Mouse (Mus musculus): ENCODE measurements around the gene Rara. TPM values are rescaled to one million over a fixed set of nuclear protein-coding genes. Genes with fewer than 3 reads are reported as not detected.

Rara gene
- polyA plus RNA-seq, 1 experiment = 20.1 TPM

DNA sequence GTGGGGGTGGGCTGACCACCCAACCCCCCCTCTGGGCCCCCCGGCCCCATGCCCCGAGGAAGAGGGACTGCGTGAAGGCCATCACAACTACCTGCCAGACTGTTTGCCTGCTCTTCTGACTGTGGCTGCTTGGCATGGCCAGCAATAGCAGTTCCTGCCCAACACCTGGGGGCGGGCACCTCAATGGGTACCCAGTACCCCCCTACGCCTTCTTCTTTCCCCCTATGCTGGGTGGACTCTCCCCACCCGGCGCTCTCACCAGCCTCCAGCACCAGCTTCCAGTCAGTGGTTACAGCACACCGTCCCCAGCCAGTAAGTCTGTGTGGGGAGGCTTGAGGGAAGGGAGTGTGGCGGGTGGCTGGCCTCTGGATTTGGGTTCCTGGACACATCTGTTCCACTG lies 22.9 kb downstream of the Rara start:
- TF ChIP-seq CTCF (IDR thresholded peaks at IDR 0.05; ENCODE audit: control insufficient read depth, insufficient read depth, insufficient replicate concordance, low read depth, low read length) (no peak), POLR2A (IDR thresholded peaks at IDR 0.05; ENCODE audit: control insufficient read depth, low read depth, low read length) (no peak)
- peaks cover 38% of the 10 kb centered on the region for H3K4me1 ChIP-seq (ENCODE audit: control insufficient read depth, insufficient read depth, low read length)
- H3K27ac ChIP-seq (ENCODE audit: control insufficient read depth, insufficient read depth, low read depth, low read length) = no peak overlapping the region
- H3K36me3 ChIP-seq (ENCODE audit: control insufficient read depth, insufficient read depth, low read length) = no peaks in the 10 kb centered on the region
- H3K4me3 ChIP-seq (ENCODE audit: control insufficient read depth, low read depth, low read length) = no peak overlapping the region
- no peaks in the 10 kb centered on the region for H3K27me3 ChIP-seq (ENCODE audit: control insufficient read depth, insufficient read depth, low read length)

DNA sequence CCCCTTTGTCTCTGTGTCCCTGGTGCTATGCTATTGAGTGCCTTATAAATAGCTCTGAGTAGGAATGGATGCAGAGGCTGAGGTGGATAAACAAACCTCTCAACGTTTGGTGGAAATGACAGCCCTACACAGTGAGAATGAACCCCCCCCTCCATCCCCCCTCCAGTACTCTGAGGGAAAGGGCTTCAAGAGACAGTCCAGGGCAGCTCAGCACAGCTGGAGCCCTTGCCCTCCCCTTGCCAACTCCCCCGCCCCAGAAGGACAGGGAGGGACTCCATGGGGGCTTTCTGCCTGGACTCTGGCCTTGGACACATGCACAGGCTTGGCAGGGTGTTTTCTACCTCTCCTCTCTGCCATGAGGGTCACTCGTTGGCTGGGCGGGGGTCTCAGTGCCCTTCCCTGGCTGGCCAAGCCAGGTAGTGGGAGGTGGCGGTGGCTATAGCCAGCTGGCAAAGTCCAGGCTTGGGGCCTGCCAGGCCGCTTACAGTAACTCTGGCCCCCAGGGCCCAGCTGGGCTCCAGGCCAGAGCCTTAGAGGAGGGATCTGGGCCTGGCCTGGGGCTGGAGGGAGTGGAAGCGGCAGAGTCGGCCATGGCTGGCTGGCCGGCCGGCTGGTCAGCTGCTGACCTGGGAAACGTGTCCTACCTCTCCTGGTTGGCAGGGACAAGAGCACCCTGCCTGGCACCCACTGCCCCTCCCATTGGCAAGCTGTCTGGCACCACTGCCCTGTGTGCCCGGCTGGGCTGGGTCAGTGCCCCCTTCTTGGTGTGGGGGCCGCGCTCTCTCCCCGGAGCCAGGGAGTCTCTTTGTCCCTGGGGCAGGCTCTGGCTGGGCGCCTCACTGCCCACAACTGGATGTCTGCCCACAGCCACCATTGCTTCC lies 23.6 kb downstream of the Rara start:
- TF ChIP-seq CTCF (IDR thresholded peaks at IDR 0.05; ENCODE audit: control insufficient read depth, insufficient read depth, insufficient replicate concordance, low read depth, low read length) = no peak
- TF ChIP-seq POLR2A (IDR thresholded peaks at IDR 0.05; ENCODE audit: control insufficient read depth, low read depth, low read length) = no peak
- no peaks in the 10 kb centered on the region for H3K36me3 ChIP-seq (ENCODE audit: control insufficient read depth, insufficient read depth, low read length)
- peak overlapping the region; percentile 69 for H3K27ac ChIP-seq (ENCODE audit: control insufficient read depth, insufficient read depth, low read depth, low read length)
- peaks cover 37% of the 10 kb centered on the region for H3K4me1 ChIP-seq (ENCODE audit: control insufficient read depth, insufficient read depth, low read length)
- H3K27me3 ChIP-seq (ENCODE audit: control insufficient read depth, insufficient read depth, low read length) = no peaks in the 10 kb centered on the region
- no peak overlapping the region for H3K4me3 ChIP-seq (ENCODE audit: control insufficient read depth, low read depth, low read length)

DNA sequence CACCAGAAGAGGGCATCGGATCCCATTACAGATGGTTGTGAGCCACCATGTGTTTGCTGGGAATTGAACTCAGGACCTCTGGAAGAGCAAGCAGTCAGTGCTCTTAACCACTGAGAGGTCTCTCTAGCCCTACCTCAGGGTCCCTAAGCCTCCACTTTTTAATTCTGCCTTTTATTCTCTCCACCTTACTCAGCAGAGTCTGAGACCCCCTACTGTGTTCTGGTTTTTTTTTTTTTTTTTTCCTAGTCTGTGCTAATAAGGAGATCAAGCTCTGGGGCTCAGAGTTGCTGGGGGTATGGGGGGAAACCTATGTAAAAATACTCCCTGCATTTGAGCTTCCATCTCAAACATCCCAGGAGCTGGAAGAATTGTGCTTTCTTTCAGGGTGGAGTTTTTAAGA lies 24.5 kb downstream of the Rara start:
- peaks cover 37% of the 10 kb centered on the region for H3K4me1 ChIP-seq (ENCODE audit: control insufficient read depth, insufficient read depth, low read length)
- H3K27me3 ChIP-seq (ENCODE audit: control insufficient read depth, insufficient read depth, low read length) = no peaks in the 10 kb centered on the region
- H3K27ac ChIP-seq (ENCODE audit: control insufficient read depth, insufficient read depth, low read depth, low read length) = no peak overlapping the region
- H3K36me3 ChIP-seq (ENCODE audit: control insufficient read depth, insufficient read depth, low read length) = no peaks in the 10 kb centered on the region
- H3K4me3 ChIP-seq (ENCODE audit: control insufficient read depth, low read depth, low read length) = no peak overlapping the region
- TF ChIP-seq POLR2A (IDR thresholded peaks at IDR 0.05; ENCODE audit: control insufficient read depth, low read depth, low read length) (no peak), CTCF (IDR thresholded peaks at IDR 0.05; ENCODE audit: control insufficient read depth, insufficient read depth, insufficient replicate concordance, low read depth, low read length) (no peak)

DNA sequence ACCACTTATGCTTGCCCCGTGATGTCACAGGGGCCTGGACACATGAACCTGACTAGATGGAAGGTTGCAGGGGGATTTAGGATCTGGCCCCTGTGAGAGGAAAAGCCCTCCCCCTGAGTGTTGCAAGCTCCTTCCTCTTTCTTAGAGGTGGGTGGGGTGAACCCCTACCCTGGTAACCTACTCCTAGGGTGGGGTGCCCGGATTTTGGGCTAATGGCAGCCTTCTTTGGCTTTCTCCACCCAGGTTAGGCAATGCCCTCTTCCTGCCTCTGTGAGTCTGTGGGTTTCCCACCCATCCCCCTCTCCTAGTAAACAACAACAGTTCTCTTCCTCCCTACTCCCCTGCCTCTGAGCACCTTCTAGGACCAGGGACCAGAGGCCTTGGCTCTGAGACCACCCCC lies 25.1 kb downstream of the Rara start:
- no peak overlapping the region for H3K27ac ChIP-seq (ENCODE audit: control insufficient read depth, insufficient read depth, low read depth, low read length)
- H3K4me1 ChIP-seq (ENCODE audit: control insufficient read depth, insufficient read depth, low read length) = peaks cover 37% of the 10 kb centered on the region
- H3K27me3 ChIP-seq (ENCODE audit: control insufficient read depth, insufficient read depth, low read length) = no peaks in the 10 kb centered on the region
- TF ChIP-seq POLR2A (IDR thresholded peaks at IDR 0.05; ENCODE audit: control insufficient read depth, low read depth, low read length) = no peak
- H3K36me3 ChIP-seq (ENCODE audit: control insufficient read depth, insufficient read depth, low read length) = no peaks in the 10 kb centered on the region
- H3K4me3 ChIP-seq (ENCODE audit: control insufficient read depth, low read depth, low read length) = no peak overlapping the region

DNA sequence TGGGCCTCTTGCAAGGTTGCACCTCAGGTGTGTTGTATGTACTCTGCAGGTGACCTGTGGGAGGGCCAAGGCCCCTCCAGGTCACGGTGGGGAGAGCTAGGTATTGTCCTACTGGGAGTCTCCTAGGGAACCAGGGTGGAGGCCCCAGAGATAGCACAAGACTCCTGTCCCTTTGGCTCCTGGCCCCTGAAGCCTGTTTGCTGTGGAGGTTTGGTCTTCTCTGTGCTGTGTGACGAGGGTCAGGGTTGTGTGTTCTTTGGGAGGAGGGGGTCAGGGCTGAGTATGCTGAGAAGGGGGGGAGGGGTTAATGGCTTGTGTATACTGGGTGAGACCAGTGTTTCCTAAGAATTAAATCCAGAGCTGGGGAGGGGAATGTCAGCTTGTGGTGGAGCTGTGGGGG lies 25.7 kb downstream of the Rara start:
- Histone ChIP-seq H3K36me3 (ENCODE audit: control insufficient read depth, insufficient read depth, low read length) (no peaks in the 10 kb centered on the region), H3K27ac (ENCODE audit: control insufficient read depth, insufficient read depth, low read depth, low read length) (no peak overlapping the region; the same call in 1 of the 2 replicates), H3K4me3 (ENCODE audit: control insufficient read depth, low read depth, low read length) (no peak overlapping the region), H3K27me3 (ENCODE audit: control insufficient read depth, insufficient read depth, low read length) (no peaks in the 10 kb centered on the region), H3K4me1 (ENCODE audit: control insufficient read depth, insufficient read depth, low read length) (peaks cover 37% of the 10 kb centered on the region)
- TF ChIP-seq POLR2A (IDR thresholded peaks at IDR 0.05; ENCODE audit: control insufficient read depth, low read depth, low read length) = no peak
- no peak for TF ChIP-seq CTCF (IDR thresholded peaks at IDR 0.05; ENCODE audit: control insufficient read depth, insufficient read depth, insufficient replicate concordance, low read depth, low read length)

DNA sequence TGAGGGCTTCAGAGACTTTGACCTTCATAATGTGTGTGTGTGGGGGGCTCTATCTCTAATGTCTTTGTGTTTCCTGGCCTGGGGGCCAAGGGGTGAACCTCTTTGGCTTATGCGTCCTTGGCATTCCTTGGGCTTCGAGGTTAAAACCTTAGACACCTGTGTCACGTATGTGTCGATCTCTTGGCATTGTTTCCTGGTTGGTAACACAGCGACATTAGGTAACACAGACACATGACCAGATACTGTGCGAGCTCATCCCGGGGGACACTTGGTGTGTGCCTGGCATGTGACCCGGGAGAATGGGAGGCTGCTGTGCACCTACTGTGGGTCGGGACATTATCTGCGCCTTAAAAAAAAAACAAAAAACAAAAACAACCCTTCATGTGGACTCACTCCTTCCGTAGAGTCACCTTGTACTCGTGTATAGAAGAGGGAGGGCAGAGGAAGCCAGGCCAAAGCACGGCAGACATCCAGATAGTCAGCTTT lies 26.3 kb downstream of the Rara start:
- H3K4me1 ChIP-seq (ENCODE audit: control insufficient read depth, insufficient read depth, low read length) = peaks cover 37% of the 10 kb centered on the region
- TF ChIP-seq CTCF (IDR thresholded peaks at IDR 0.05; ENCODE audit: control insufficient read depth, insufficient read depth, insufficient replicate concordance, low read depth, low read length) (no peak), POLR2A (IDR thresholded peaks at IDR 0.05; ENCODE audit: control insufficient read depth, low read depth, low read length) (no peak)
- H3K27ac ChIP-seq (ENCODE audit: control insufficient read depth, insufficient read depth, low read depth, low read length) = peak overlapping the region; percentile 81
- no peaks in the 10 kb centered on the region for H3K36me3 ChIP-seq (ENCODE audit: control insufficient read depth, insufficient read depth, low read length)
- no peaks in the 10 kb centered on the region for H3K27me3 ChIP-seq (ENCODE audit: control insufficient read depth, insufficient read depth, low read length)
- no peak overlapping the region for H3K4me3 ChIP-seq (ENCODE audit: control insufficient read depth, low read depth, low read length)

DNA sequence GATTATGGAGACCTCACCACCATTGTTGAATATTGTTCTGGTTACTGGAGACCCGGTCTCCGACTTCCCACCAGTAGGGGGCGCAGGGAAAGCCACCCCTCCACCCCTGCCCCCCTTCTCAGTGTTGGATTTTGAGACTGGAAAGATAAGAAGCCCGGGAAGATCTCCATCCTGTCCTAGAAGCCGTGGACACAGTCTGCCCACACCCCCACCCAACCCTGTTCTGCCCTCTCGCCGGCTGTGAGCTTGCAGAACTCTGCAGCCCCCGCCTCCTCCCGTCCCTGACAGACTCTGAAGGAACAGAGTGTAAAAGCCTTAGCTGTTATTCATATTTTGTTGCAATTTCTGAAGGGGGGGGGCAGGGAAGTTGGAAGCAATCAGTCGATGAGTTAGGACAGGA lies 26.8 kb downstream of the Rara start:
- TF ChIP-seq CTCF (IDR thresholded peaks at IDR 0.05; ENCODE audit: control insufficient read depth, insufficient read depth, insufficient replicate concordance, low read depth, low read length) (peak; percentile 25; the same call in 1 of the 2 replicates), POLR2A (IDR thresholded peaks at IDR 0.05; ENCODE audit: control insufficient read depth, low read depth, low read length) (no peak)
- Histone ChIP-seq H3K36me3 (ENCODE audit: control insufficient read depth, insufficient read depth, low read length) (no peaks in the 10 kb centered on the region), H3K4me1 (ENCODE audit: control insufficient read depth, insufficient read depth, low read length) (peaks cover 37% of the 10 kb centered on the region)

More for the DNA sequence above, 26.8 kb downstream of the Rara start:
- Histone ChIP-seq H3K27ac (ENCODE audit: control insufficient read depth, insufficient read depth, low read depth, low read length) (peak overlapping the region; percentile 82), H3K27me3 (ENCODE audit: control insufficient read depth, insufficient read depth, low read length) (no peaks in the 10 kb centered on the region), H3K4me3 (ENCODE audit: control insufficient read depth, low read depth, low read length) (no peak overlapping the region)
